Mouse (Mus musculus): ENCODE results near the gene H2-DMb2. TPM values are rescaled to one million over a fixed set of nuclear protein-coding genes. Genes with fewer than 3 reads are reported as not detected.

H2-DMb2 gene
- polyA plus RNA-seq, 1 experiment: 123 TPM

DNA sequence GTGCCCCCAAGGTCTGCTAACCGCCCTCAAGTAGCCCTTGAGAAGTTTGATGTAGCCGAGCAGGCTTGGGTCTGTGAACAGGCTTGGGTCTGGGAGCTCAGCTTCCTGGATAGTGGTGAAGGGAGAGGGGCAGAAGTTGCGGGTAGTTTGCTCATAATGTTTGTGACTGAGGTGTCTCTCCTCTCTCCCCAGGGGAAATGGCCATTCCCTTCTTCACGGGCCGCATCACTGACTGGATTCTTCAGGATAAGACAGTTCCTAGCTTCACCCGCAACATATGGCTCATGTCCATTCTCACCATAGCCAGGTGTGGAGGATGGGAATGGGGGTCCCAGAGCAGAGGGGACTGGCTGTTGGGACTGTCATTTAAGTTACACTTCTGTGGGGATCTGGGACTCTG is 45.9 kb downstream of the H2-DMb2 start:
- Histone ChIP-seq H3K36me3 (ENCODE audit: control insufficient read depth, insufficient read depth, low read length) (peaks cover 14% of the 10 kb centered on the region; the same call in 1 of the 2 replicates), H3K27me3 (ENCODE audit: control insufficient read depth, insufficient read depth, low read length) (no peaks in the 10 kb centered on the region), H3K4me3 (ENCODE audit: control insufficient read depth, insufficient read depth, low read length) (peak overlapping the region; percentile 32), H3K4me1 (replicated peaks; ENCODE audit: control insufficient read depth, insufficient read depth, low read length) (peaks cover 37% of the 10 kb centered on the region), H3K27ac (ENCODE audit: control insufficient read depth, insufficient read depth, low read length) (peak overlapping the region; percentile 17; the same call in 1 of the 2 replicates)
- no peak for DNase-seq
- 40% methylated on average over 6 of the region's 6 CpGs for WGBS
- no peak for TF ChIP-seq CTCF (IDR thresholded peaks at IDR 0.05; ENCODE audit: borderline replicate concordance, control insufficient read depth, extremely low read depth, insufficient read depth, low read length, poor library complexity)
- TF ChIP-seq POLR2A (IDR thresholded peaks at IDR 0.05; ENCODE audit: control insufficient read depth, extremely low read depth, insufficient read depth, low read length, poor library complexity): no peak

DNA sequence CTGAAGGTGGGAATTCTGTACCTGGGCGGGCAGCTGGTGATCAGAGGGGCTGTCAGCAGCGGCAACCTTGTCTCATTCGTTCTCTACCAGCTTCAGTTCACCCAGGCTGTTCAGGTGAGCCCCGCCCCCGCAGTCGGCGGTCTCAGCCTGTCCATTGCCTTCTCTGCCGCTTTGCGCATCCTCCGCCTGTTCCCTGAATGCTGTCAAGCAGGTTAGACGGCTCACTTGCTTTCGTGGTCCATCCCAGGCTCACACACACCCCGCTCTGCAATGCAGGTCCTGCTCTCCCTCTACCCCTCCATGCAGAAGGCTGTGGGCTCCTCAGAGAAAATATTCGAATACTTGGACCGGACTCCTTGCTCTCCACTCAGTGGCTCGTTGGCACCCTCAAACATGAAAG is 49.7 kb downstream of the H2-DMb2 start:
- Histone ChIP-seq H3K4me1 (replicated peaks; ENCODE audit: control insufficient read depth, insufficient read depth, low read length) (peaks cover 33% of the 10 kb centered on the region), H3K27ac (ENCODE audit: control insufficient read depth, insufficient read depth, low read length) (no peak overlapping the region), H3K27me3 (ENCODE audit: control insufficient read depth, insufficient read depth, low read length) (no peaks in the 10 kb centered on the region), H3K4me3 (ENCODE audit: control insufficient read depth, insufficient read depth, low read length) (no peak overlapping the region), H3K36me3 (ENCODE audit: control insufficient read depth, insufficient read depth, low read length) (peaks cover 18% of the 10 kb centered on the region)
- 95% methylated on average over 16 of the region's 16 CpGs for WGBS
- TF ChIP-seq POLR2A (IDR thresholded peaks at IDR 0.05; ENCODE audit: control insufficient read depth, extremely low read depth, insufficient read depth, low read length, poor library complexity): no peak
- no peak for TF ChIP-seq CTCF (IDR thresholded peaks at IDR 0.05; ENCODE audit: borderline replicate concordance, control insufficient read depth, extremely low read depth, insufficient read depth, low read length, poor library complexity)
- no peak for DNase-seq

DNA sequence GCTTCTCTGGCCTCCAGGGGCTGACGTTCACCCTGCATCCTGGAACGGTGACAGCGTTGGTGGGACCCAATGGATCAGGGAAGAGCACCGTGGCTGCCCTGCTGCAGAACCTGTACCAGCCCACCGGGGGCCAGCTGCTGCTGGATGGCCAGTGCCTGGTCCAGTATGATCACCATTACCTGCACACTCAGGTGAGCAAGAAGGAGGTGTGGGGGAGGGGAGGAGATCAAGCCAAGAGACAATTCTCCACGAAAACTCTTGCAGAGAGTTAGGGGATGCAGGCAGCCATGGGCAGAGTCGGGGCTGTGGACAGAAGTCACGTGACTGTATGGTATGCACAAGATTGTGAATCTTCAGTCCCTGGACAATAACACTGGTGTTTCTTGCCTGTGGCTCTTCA is 50.4 kb downstream of the H2-DMb2 start:
- Histone ChIP-seq H3K27ac (ENCODE audit: control insufficient read depth, insufficient read depth, low read length) (no peak overlapping the region), H3K27me3 (ENCODE audit: control insufficient read depth, insufficient read depth, low read length) (no peaks in the 10 kb centered on the region), H3K36me3 (ENCODE audit: control insufficient read depth, insufficient read depth, low read length) (peaks cover 18% of the 10 kb centered on the region), H3K4me3 (ENCODE audit: control insufficient read depth, insufficient read depth, low read length) (no peak overlapping the region), H3K4me1 (replicated peaks; ENCODE audit: control insufficient read depth, insufficient read depth, low read length) (peaks cover 30% of the 10 kb centered on the region)
- TF ChIP-seq CTCF (IDR thresholded peaks at IDR 0.05; ENCODE audit: borderline replicate concordance, control insufficient read depth, extremely low read depth, insufficient read depth, low read length, poor library complexity) (no peak), POLR2A (IDR thresholded peaks at IDR 0.05; ENCODE audit: control insufficient read depth, extremely low read depth, insufficient read depth, low read length, poor library complexity) (no peak)
- DNase-seq: no peak
- 89% methylated on average over 8 of the region's 8 CpGs for WGBS

DNA sequence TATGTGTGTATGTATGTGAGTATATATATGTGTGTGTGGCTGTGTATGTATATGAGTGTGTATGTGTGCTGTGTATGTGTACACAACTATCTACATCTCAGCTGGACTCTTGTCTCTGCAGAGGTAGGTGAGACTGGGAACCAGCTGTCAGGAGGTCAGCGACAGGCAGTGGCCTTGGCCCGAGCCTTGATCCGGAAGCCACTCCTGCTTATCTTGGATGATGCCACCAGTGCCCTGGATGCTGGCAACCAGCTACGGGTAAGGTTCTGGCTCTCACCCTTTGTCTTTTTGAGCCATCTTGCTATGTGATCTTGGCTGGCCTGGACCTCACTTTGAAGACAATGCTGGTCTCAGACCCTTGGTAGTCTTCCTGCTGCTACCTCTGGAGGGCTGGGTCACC is 51.6 kb downstream of the H2-DMb2 start:
- no peak overlapping the region for H3K4me3 ChIP-seq (ENCODE audit: control insufficient read depth, insufficient read depth, low read length)
- DNase-seq: no peak
- no peaks in the 10 kb centered on the region for H3K27me3 ChIP-seq (ENCODE audit: control insufficient read depth, insufficient read depth, low read length)
- peaks cover 21% of the 10 kb centered on the region for H3K4me1 ChIP-seq (replicated peaks; ENCODE audit: control insufficient read depth, insufficient read depth, low read length)
- no peak for TF ChIP-seq POLR2A (IDR thresholded peaks at IDR 0.05; ENCODE audit: control insufficient read depth, extremely low read depth, insufficient read depth, low read length, poor library complexity)
- TF ChIP-seq CTCF (IDR thresholded peaks at IDR 0.05; ENCODE audit: borderline replicate concordance, control insufficient read depth, extremely low read depth, insufficient read depth, low read length, poor library complexity): no peak
- WGBS: 94% methylated on average over 4 of the region's 4 CpGs
- peaks cover 16% of the 10 kb centered on the region for H3K36me3 ChIP-seq (ENCODE audit: control insufficient read depth, insufficient read depth, low read length)
- H3K27ac ChIP-seq (ENCODE audit: control insufficient read depth, insufficient read depth, low read length): no peak overlapping the region

DNA sequence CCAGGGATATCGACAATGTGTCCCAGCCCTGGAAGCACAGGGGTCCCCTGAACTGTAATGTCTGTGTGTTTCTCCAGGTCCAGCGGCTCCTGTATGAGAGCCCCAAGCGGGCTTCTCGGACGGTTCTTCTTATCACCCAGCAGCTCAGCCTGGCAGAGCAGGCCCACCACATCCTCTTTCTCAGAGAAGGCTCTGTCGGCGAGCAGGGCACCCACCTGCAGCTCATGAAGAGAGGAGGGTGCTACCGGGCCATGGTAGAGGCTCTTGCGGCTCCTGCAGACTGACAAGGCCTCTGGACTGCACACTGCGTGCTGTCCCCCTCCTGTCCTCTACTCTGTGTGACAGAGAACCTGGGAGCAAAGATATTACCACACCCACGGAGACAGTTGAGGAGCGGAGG is 53.4 kb downstream of the H2-DMb2 start:
- TF ChIP-seq POLR2A (IDR thresholded peaks at IDR 0.05; ENCODE audit: control insufficient read depth, extremely low read depth, insufficient read depth, low read length, poor library complexity) (peak; percentile 81), CTCF (IDR thresholded peaks at IDR 0.05; ENCODE audit: borderline replicate concordance, control insufficient read depth, extremely low read depth, insufficient read depth, low read length, poor library complexity) (peak; percentile 44; the same call in 1 of the 2 replicates)
- peaks cover 26% of the 10 kb centered on the region for H3K4me1 ChIP-seq (replicated peaks; ENCODE audit: control insufficient read depth, insufficient read depth, low read length)
- 9% methylated on average over 12 of the region's 12 CpGs for WGBS
- peak overlapping the region; percentile 44 for H3K4me3 ChIP-seq (ENCODE audit: control insufficient read depth, insufficient read depth, low read length)
- H3K27me3 ChIP-seq (ENCODE audit: control insufficient read depth, insufficient read depth, low read length): no peaks in the 10 kb centered on the region
- H3K27ac ChIP-seq (ENCODE audit: control insufficient read depth, insufficient read depth, low read length): peak overlapping the region; percentile 99
- peaks cover 19% of the 10 kb centered on the region for H3K36me3 ChIP-seq (ENCODE audit: control insufficient read depth, insufficient read depth, low read length)
- peak; percentile 84 for DNase-seq

DNA sequence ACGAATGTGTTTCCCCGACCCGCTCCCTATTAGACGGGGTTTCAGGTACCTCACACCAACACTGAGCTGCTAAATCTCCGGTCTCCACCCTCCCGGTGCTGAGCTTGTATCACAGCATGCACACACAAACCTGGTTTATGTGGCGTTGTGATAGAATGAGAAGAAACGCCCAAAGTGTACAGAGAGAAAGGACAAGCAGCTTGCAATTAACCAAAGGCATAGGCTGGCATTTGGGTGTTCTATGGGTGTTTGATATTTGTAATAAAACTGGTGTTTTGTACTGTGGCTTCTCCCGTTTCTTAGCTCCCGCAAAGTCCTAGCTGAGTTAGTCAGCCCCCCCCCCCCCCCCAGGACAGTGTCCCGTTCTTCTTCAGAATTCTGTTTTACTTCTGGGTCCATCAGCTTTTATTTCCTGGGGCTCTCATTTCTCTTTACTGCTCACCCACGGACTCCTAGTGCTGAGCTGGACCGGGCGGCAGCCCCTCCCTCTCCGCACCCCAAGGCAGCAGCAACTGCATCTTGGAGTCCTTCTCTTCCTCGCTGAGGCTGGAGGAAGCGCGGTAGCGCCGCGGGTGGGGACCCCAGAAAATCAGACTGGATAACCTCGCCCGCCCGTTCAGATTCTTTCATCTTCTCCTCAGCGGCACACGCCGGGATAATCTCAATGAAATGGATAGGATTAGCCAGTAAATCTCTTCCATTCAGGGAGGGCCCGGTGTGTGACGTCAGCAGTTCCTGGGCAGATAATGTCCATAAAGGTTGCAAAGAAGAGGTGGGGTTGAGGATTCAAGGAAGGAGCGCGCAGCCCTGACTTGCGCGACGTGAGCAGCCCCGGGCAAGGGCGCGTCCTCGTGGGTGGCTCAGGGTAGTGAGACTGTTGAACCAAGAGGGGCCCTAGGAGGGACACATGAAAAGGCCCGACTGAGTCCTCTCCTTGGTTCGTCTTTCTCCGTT is 54.1 kb downstream of the H2-DMb2 start, which contains the start of gene Psmb8:
Gene Psmb8, plus strand, starts transcription at position 781 of the 954 bp plus-strand sequence.
- Histone ChIP-seq H3K36me3 (ENCODE audit: control insufficient read depth, insufficient read depth, low read length) (peaks cover 18% of the 10 kb centered on the region), H3K4me3 (ENCODE audit: control insufficient read depth, insufficient read depth, low read length) (peak within 1 kb of the TSS; percentile 95), H3K27me3 (ENCODE audit: control insufficient read depth, insufficient read depth, low read length) (no peaks in the 10 kb centered on the region), H3K4me1 (replicated peaks; ENCODE audit: control insufficient read depth, insufficient read depth, low read length) (peaks cover 30% of the 10 kb centered on the region), H3K27ac (ENCODE audit: control insufficient read depth, insufficient read depth, low read length) (peak within 1 kb of the TSS; percentile 99)
- WGBS: 5% methylated on average over 41 of the region's 41 CpGs
- peak; percentile 85 for DNase-seq
- no peak for TF ChIP-seq CTCF (IDR thresholded peaks at IDR 0.05; ENCODE audit: borderline replicate concordance, control insufficient read depth, extremely low read depth, insufficient read depth, low read length, poor library complexity)
- peak; percentile 75 for TF ChIP-seq POLR2A (IDR thresholded peaks at IDR 0.05; ENCODE audit: control insufficient read depth, extremely low read depth, insufficient read depth, low read length, poor library complexity)

Data from thymus, adult 2 months (tissue).